Mouse (Mus musculus) hematopoietic stem cell, adult 5-6 weeks (primary cell): ENCODE results near the gene Ddx31. TPM values are rescaled to one million over a fixed set of nuclear protein-coding genes. Genes with fewer than 3 reads are reported as not detected.

ENCODE experiments used
- ATAC-seq, 2 experiments: fragments of 125-278 bp in 1 of 2; replicated peaks in 1 of 2; 2 replicates each; pipeline ENCODE4 v1.8.0; 2016 to 2017; ENCODE audit warnings: inconsistent platforms in 2 of 2, mild to moderate bottlenecking in 2 of 2, moderate number of reproducible peaks in 2 of 2, low read depth in 1 of 2, moderate TSS enrichment in 1 of 2; ENCODE audit not compliant: low FRiP score in 2 of 2, poor library complexity in 2 of 2, severe bottlenecking in 2 of 2, insufficient read depth in 1 of 2, low TSS enrichment in 1 of 2
- total RNA-seq: library from RNA; stranded (forward); fragments of 172-1452, 232-1000 nt; gene quantifications from 2 replicates; pipeline ENCODE4 v1.2.3, GENCODE M21; 2017

Gene Ddx31
- total RNA-seq, 1 experiment from 2014 or later: 24.1 TPM

- ATAC-seq: no peak
Observed at GRCm38 (mm10) chr2:28852594-28852993, 12.4 kb downstream of the Ddx31 start.

- ATAC-seq: no peak
Observed at GRCm38 (mm10) chr2:28855773-28856172, 15.6 kb downstream of the Ddx31 start.

- ATAC-seq: no peak
Observed at GRCm38 (mm10) chr2:28859303-28859702, 19.1 kb downstream of the Ddx31 start.

GRCm38 (mm10) chr2:28860678-28861423, 20.6 kb downstream of the Ddx31 start:
- no peak for ATAC-seq

GRCm38 (mm10) chr2:28863857-28864256, 23.7 kb downstream of the Ddx31 start:
- peak in 1 of 2 experiments; percentile 58; a peak in 1 of 4 replicates for ATAC-seq

- ATAC-seq: no peak
Observed at GRCm38 (mm10) chr2:28867495-28867894, 27.3 kb downstream of the Ddx31 start.

- no peak for ATAC-seq
Observed at GRCm38 (mm10) chr2:28875554-28875953, 35.3 kb downstream of the Ddx31 start.

GRCm38 (mm10) chr2:28881275-28881674, 41.1 kb downstream of the Ddx31 start:
- ATAC-seq: no peak

- ATAC-seq: no peak
Observed at GRCm38 (mm10) chr2:28882047-28882446, 41.8 kb downstream of the Ddx31 start.

- ATAC-seq: no peak
Observed at GRCm38 (mm10) chr2:28882826-28883485, 42.8 kb downstream of the Ddx31 start.

- no peak for ATAC-seq
Observed at GRCm38 (mm10) chr2:28884914-28885313, 44.7 kb downstream of the Ddx31 start.

GRCm38 (mm10) chr2:28892796-28893195, 52.6 kb downstream of the Ddx31 start:
- ATAC-seq: no peak

- no peak for ATAC-seq
Observed at GRCm38 (mm10) chr2:28893526-28893925, 53.3 kb downstream of the Ddx31 start.

- ATAC-seq: no peak
Observed at GRCm38 (mm10) chr2:28895876-28896275, 55.7 kb downstream of the Ddx31 start.

GRCm38 (mm10) chr2:28897340-28897899, 57.2 kb downstream of the Ddx31 start:
- no peak for ATAC-seq

- no peak for ATAC-seq
Observed at GRCm38 (mm10) chr2:28902291-28902690, 62.1 kb downstream of the Ddx31 start.

GRCm38 (mm10) chr2:28903871-28904270, 63.7 kb downstream of the Ddx31 start:
- no peak for ATAC-seq

- ATAC-seq: no peak
Observed at GRCm38 (mm10) chr2:28904786-28905185, 64.6 kb downstream of the Ddx31 start.
